Mouse (Mus musculus) erythroblast, embryonic 14.5 days (primary cell): Measurements from ENCODE around the gene Atg4d. TPM values are rescaled to one million over a fixed set of nuclear protein-coding genes. Genes with fewer than 3 reads are reported as not detected.
"Not testable (repeated sequence)": the region's sequence is repeated elsewhere in the genome, so short reads cannot be mapped to it uniquely, and the experiment has no call there.

Experiments used
- H3K27me3 ChIP-seq: 2 replicates; pipeline ENCODE4 v1.6.1; 2012; ENCODE audit warnings: inconsistent platforms; ENCODE audit not compliant: control insufficient read depth
- H3K36me3 ChIP-seq: 2 replicates; pipeline ENCODE4 v1.6.1; 2012; ENCODE audit warnings: mild to moderate bottlenecking, inconsistent platforms; ENCODE audit not compliant: control insufficient read depth
- H3K4me1 ChIP-seq: 2 replicates; pipeline ENCODE4 v1.6.1; 2012; ENCODE audit warnings: inconsistent platforms; ENCODE audit not compliant: control insufficient read depth
- H3K4me3 ChIP-seq: replicated peaks from 2 replicates; pipeline ENCODE3; 2012; ENCODE audit warnings: moderate library complexity, mild to moderate bottlenecking, inconsistent platforms
- H3K9me3 ChIP-seq: 2 replicates; pipeline ENCODE4 v1.6.1; 2012; ENCODE audit warnings: low read length, inconsistent platforms, mixed read lengths; ENCODE audit not compliant: control insufficient read depth
- GATA1 ChIP-seq: IDR thresholded peaks from 2 replicates; pipeline ENCODE4 v1.6.1; 2012; ENCODE audit warnings: low read length, inconsistent platforms, mixed read lengths
- TAL1 ChIP-seq: IDR thresholded peaks from 3 replicates; pipeline ENCODE4 v1.6.1; 2012; ENCODE audit warnings: low read length, inconsistent platforms, mixed read lengths
- polyA plus RNA-seq: library from polyadenylated mRNA; stranded (reverse); fragments of >175 nt; gene quantifications from 2 replicates; pipeline ENCODE4 v1.2.3, GENCODE M21; 2012

Atg4d gene
- 25.4 and 30.2 TPM in 2 replicates for polyA plus RNA-seq

GRCm38 (mm10) chr9:21265000-21265561, at the start of gene Atg4d:
Gene Atg4d, plus strand, starts transcription at chr9:21265293.
- H3K36me3 ChIP-seq = peaks cover 46% of the 10 kb centered on the region
- H3K9me3 ChIP-seq = no peaks in the 10 kb centered on the region
- peaks cover 70% of the 10 kb centered on the region for H3K4me1 ChIP-seq
- TF ChIP-seq TAL1 (peak; percentile 66), GATA1 (peak; percentile 93)
- peaks cover 7% of the 10 kb centered on the region for H3K27me3 ChIP-seq
- peak within 1 kb of the TSS; percentile 87 for H3K4me3 ChIP-seq

DNA sequence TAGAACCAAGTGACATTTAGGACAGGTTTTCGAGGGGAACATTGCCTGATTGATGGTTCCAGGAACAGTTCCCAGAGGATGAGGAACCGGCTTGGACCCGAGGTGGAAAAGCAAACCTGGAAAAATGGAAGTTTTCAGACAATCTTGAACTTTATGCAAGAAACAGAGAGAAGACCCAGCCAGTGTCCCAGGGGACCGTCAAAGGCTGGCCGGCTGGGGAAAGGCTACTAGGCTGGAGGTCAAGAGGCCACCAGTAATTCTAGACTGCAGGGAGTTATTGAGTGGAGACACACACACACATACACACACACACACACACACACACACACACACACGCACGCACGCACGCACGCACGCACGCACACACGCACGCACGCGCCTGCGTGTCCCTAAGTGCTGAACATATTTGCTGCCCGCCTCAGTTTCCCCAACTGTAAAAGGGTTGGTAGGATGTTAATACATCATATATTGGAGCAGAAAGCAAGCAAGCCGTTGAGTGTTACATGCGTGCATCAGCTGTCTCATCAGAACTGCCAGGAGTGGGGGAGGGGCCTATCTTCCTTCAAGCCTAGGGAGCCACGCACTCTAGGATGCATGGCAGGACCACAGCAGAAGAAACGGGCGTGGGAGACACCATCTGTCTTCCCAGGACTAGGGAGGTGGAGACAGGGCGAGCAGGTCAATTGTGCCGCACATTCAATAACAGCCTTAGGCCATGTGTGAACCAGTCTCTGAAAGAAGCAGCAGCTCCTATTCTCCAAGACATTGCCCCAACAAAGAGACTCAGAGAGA, 48.8 kb upstream of the Atg4d start:
- no peaks in the 10 kb centered on the region for H3K36me3 ChIP-seq
- H3K4me1 ChIP-seq = peaks cover 10% of the 10 kb centered on the region
- no peak for TF ChIP-seq GATA1
- TF ChIP-seq TAL1 = no peak
- H3K27me3 ChIP-seq = peaks cover 4% of the 10 kb centered on the region
- peaks cover 2% of the 10 kb centered on the region; the same call in 1 of the 2 replicates for H3K9me3 ChIP-seq
- no peak overlapping the region for H3K4me3 ChIP-seq

DNA sequence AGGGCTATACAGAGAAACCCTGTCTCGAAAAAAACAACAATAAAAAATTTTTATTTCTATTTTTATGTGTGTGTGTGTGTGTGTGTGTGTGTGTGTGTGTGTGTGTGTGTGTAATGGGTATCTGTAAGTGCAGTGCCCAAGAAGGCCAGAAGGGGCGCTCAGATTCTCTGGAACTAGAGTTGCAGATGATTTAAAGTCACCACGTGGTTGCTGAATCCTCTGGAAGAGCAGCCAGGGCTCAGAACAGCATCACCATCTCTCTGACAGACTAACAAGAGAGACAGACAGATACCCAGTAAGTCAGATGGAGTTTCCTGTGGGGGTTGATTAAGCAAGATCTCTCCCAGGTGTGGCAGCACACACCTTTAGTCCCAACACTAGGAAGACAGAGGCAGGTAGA, 45.3 kb upstream of the Atg4d start:
- Histone ChIP-seq H3K4me3 (no peak overlapping the region), H3K36me3 (no peaks in the 10 kb centered on the region), H3K4me1 (peaks cover 29% of the 10 kb centered on the region), H3K27me3 (peaks cover 4% of the 10 kb centered on the region), H3K9me3 (peaks cover 13% of the 10 kb centered on the region)
- TF ChIP-seq TAL1 = no peak
- no peak for TF ChIP-seq GATA1

DNA sequence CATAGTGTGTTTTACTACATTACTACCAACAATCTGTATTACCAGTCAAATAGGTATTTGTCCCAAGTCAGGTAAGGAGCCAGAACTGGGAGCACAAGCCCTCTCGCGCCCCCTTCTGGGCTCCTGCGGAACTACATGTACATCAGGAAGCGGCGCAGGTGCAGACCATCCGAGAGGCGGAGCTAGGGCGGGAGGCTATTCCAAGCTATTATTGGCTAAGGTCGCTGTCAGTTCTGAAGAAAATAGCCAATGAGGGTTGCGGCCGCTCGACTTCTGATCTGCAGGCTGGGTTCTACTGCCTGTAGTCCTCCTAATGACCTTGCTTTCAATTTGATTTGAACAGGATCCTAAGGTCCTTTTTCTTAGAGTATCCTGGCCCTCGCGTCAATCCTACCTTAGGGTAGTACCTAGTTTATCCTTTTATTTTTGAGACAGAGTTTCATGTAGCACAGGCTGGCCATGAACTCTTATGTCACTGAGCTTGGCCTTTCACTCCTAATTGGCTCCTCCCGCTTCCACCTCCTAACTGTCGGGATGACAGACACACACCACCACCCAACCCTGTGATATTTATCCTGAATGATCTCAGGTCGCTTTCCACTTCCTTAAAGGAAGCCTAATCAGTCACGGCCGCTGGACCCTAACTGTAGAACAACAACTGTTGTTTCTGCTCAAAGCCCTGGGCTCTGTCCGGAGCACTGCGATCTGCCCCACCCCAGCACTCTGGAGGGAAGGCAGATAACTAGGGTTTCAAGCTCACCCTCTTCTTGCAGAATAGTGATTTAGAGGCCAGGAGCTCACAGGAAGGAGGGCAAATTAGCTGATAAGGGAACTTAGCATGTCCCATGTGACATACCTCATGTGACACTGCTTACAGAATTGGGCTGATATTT, 44.4 kb upstream of the Atg4d start:
- Histone ChIP-seq H3K4me1 (peaks cover 38% of the 10 kb centered on the region), H3K9me3 (peaks cover 13% of the 10 kb centered on the region), H3K4me3 (peak overlapping the region; percentile 72), H3K27me3 (peaks cover 4% of the 10 kb centered on the region), H3K36me3 (no peaks in the 10 kb centered on the region)
- TF ChIP-seq TAL1 (no peak), GATA1 (no peak)

DNA sequence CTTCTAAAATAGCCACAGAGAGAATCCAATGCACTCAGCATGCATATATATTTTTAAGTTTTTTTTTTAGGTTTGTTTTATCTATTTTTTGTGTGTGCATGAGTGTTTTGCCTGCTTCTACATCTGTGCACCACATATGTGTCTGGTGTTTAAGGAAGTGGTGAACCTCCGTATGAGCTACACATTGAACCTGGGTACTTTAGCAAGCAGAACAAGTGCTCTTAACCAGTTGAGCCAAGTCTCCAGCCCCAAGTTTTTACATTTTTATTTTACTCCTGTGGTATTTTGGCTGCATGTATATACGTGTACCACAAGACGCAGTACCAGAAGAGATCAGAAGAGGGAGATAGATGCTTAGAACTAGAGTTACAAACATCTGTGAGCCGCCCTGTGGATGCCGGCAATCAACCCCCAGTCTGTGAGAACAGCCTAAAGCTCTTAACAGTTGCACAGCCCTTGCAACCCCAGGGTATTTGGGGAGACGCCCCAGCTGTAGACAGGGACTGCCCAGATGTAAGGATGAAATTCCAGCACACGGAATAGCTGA, 43.6 kb upstream of the Atg4d start:
- H3K4me3 ChIP-seq = peak overlapping the region; percentile 72
- H3K36me3 ChIP-seq = no peaks in the 10 kb centered on the region
- TF ChIP-seq GATA1 (no peak), TAL1 (no peak)
- peaks cover 41% of the 10 kb centered on the region for H3K4me1 ChIP-seq
- peaks cover 2% of the 10 kb centered on the region for H3K27me3 ChIP-seq
- H3K9me3 ChIP-seq = peaks cover 13% of the 10 kb centered on the region

DNA sequence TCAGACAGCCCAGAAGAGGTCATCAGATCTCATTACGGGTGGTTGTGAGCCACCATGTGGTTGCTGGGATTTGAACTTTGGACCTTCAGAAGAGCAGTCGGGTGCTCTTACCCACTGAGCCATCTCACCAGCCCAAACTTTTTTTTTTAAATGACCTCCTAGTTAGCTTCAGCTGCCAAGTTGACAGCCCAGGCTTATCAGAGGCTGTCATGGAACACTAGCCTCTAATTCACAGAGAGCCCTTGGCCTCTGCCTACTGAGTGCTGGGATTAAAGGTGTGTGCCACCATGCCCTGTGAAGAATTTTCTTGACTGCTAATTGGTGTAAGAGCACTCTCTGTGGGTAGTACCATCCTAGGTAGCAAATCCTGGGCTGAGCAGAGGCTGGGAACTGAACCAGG, 41.6 kb upstream of the Atg4d start:
- H3K4me1 ChIP-seq = peaks cover 54% of the 10 kb centered on the region
- H3K36me3 ChIP-seq, H3K27me3 ChIP-seq, H3K4me3 ChIP-seq: not testable (repeated sequence)
- peaks cover 13% of the 10 kb centered on the region for H3K9me3 ChIP-seq

DNA sequence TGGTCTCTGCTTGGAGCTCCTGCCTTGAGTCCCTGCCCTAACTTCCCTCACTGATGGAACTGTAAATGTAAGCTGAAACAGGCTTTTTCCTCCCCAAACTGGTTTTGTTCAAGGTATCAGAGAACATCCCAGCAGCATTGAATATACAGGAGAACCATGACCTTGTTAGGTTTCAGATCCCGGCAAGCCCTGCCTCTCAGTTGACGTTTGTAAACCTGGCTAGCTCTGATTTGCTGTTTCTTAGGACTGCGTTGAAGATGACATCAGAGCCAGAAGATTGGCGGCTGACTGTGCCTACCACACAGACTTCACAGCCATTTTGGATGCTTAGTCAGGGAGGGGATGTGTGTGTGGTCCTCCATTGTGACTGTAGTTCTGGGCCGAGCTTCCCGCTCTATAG, 41.2 kb upstream of the Atg4d start:
- H3K27me3 ChIP-seq = no peaks in the 10 kb centered on the region
- no peak for TF ChIP-seq TAL1
- TF ChIP-seq GATA1 = no peak
- H3K4me1 ChIP-seq = peaks cover 54% of the 10 kb centered on the region
- H3K4me3 ChIP-seq = no peak overlapping the region
- peaks cover 13% of the 10 kb centered on the region for H3K9me3 ChIP-seq
- peaks cover 3% of the 10 kb centered on the region for H3K36me3 ChIP-seq

DNA sequence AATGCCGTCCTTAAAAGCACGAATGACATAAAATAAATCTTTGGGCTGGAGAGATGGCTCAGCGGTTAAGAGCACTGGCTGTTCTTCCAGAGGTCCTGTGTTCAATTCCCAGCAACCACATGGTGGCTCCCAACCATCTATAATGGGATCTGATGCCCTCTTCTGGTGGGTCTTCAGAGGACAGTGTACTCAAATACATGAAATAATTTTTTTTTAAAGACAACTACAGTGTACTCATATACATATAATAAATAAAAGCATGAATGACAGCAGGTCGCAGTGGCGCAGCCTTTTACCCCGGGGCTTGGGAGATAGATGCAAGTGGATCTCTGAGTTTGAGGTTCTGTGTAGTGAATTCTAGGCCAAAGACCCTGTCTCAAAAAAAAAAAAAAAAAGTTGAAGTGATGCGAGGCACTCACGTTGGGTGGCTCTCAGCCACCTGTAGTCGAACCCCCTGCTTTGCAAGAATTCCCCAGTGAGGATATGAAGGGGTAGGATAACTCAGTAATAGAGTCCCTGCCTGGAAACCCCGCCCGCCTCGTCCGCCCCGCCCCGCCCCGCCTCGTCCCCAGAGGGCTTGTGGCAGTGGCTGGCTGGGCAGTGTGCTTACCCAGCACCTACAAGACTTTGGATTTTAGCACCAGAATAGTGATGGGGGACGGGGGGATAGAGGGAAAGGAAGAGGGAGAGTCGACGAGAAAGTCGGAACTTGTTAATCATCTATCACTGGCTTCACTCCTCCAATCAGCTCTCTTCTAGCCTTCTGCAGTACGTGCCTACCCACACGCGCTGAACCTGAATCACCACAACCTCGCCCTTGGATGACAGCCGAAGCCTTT, 40.3 kb upstream of the Atg4d start:
- Histone ChIP-seq H3K27me3 (no peaks in the 10 kb centered on the region), H3K36me3 (peaks cover 12% of the 10 kb centered on the region), H3K4me3 (peak overlapping the region; percentile 57), H3K4me1 (peaks cover 54% of the 10 kb centered on the region), H3K9me3 (peaks cover 13% of the 10 kb centered on the region)
- TF ChIP-seq TAL1 (no peak), GATA1 (no peak)
